Mouse (Mus musculus): Measurements from ENCODE around the gene Tspan18. TPM values are rescaled to one million over a fixed set of nuclear protein-coding genes. Genes with fewer than 3 reads are reported as not detected.

Tspan18 gene
- polyA plus RNA-seq, 1 experiment from 2014 or later, result 17.2 TPM

DNA sequence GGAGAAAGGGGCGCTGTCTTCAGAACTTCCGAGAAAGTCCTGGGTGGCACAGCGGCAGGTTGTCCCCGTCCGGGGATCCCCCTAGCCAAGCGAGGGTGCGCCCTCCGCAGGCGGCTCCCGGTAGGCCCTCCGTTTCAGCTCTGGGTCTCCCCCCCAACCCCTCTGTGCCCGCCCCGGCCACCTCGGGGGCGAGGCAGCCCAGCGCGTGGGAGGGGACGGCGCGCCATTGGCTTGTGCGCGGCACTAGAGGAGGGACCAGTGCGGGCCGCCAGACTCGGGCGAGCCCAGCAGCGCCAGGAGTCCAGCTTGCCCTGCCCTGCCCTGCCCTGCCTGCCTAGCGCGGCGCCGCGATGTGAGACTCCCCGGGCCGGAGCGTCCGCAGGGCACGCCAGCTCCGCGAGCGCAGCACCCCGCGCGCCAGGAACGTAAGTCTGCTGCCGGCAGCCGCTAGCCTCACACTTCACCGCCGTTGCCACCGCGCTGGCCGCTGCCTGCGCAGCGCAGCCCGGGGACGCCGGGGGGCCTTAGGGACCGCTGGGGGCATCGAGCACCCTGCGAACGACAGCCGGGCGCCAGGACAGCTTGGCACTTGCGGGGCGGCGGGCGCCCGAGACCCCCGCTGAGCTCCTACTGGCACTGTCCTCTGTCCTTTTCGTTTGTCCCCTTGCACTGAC, 146.8 kb downstream of the Tspan18 start, which contains the start of gene Trp53i11:
Gene Trp53i11 (plus strand): TSS at position 226 of the 674 bp plus-strand sequence.
- peak within 1 kb of the TSS; percentile 40; the same call in 1 of the 2 replicates for H3K27ac ChIP-seq

GRCm38 (mm10) chr2:93182859-93183258, 151.4 kb downstream of the Tspan18 start:
- H3K9ac ChIP-seq, result no peak overlapping the region
- ATAC-seq (ENCODE audit: low FRiP score, low read depth), result no peak
- no peaks in the 10 kb centered on the region for H3K9me3 ChIP-seq
- 66% methylated on average over 8 of the region's 11 CpGs for WGBS
- H3K4me3 ChIP-seq, result no peak overlapping the region
- no peak overlapping the region for H3K27ac ChIP-seq
- H3K36me3 ChIP-seq, result no peaks in the 10 kb centered on the region
- H3K4me2 ChIP-seq (replicated peaks), result no peak overlapping the region
- H3K27me3 ChIP-seq, result peaks cover 90% of the 10 kb centered on the region
- H3K4me1 ChIP-seq, result peaks cover 15% of the 10 kb centered on the region

More for the DNA sequence above, 146.8 kb downstream of the Tspan18 start, which contains the start of gene Trp53i11:
- no peaks in the 10 kb centered on the region for H3K9me3 ChIP-seq
- peaks cover 28% of the 10 kb centered on the region for H3K4me1 ChIP-seq
- WGBS, result under 1% methylated on average over 60 of the region's 69 CpGs
- peaks cover 54% of the 10 kb centered on the region for H3K27me3 ChIP-seq
- no peaks in the 10 kb centered on the region for H3K36me3 ChIP-seq
- peak; percentile 87 for ATAC-seq (ENCODE audit: low FRiP score, low read depth)
- H3K9ac ChIP-seq, result peak within 1 kb of the TSS; percentile 83
- peak within 1 kb of the TSS; percentile 69 for H3K4me3 ChIP-seq
- H3K4me2 ChIP-seq (replicated peaks), result peak within 1 kb of the TSS; percentile 100

DNA sequence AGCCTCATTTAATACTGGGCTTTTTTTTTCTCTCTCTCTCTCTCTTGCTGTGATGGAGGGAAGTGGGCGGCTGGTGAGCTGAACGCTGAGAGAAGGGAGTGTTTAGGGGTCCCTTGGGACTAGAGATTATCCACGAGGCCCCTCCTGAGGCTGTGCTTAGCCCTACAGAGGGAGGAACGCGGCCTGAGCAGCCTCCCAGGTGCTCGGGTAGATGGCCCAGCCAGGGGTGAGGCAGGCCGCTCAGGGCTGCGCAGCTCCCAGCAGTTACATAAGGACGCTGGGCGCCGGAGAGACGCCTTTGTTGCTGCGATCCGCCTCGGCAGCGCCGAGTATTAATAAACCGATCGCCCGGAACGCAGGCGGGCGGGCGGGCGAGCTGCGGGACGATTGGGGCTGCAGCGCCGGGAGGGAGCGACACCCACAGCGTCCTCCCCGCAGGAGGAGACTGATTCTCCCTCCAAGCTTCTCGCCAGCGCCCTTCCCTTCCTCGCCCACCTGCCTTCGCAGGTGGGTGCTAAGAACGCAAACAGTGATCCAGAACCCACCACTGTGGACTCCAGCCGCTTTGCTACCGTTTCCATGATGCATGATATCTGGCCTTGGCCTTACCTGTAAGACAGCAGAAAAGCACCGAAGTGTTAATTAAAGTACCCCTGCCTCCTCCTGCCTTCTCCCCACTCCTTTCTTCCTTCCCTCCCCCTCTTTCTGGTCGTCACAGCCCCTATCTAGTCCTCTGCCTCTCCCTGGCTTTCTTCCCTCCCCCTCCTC, 154.0 kb downstream of the Tspan18 start:
- Histone ChIP-seq H3K9me3 (no peaks in the 10 kb centered on the region), H3K4me3 (peak overlapping the region; percentile 35), H3K9ac (peak overlapping the region; percentile 68), H3K4me1 (peaks cover 36% of the 10 kb centered on the region), H3K27ac (no peak overlapping the region), H3K4me2 (replicated peaks) (peak overlapping the region; percentile 63), H3K27me3 (peaks cover 89% of the 10 kb centered on the region), H3K36me3 (no peaks in the 10 kb centered on the region)
- 1% methylated on average over 39 of the region's 41 CpGs for WGBS
- ATAC-seq (ENCODE audit: low FRiP score, low read depth), result no peak

DNA sequence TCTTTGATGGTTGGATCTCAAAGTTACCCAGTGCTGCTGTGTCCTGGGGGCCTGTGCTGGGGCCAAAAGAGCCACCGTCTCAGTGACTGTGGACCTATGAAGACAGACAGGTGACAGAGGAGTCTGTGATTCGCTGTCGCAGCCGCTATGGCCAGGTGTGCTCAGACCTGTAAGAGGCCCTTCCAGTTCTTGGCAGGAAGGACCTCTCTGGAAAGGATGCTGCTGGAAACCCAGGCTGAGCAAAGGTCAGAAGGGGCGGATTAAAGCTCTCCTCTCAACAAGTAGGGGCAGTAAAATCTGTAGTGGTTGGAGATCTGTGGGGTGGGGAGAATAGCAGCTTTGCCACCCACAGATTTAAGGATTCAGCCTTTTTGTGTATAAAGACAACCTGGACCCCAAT, 154.7 kb downstream of the Tspan18 start:
- Histone ChIP-seq H3K9ac (no peak overlapping the region), H3K4me2 (replicated peaks) (peak overlapping the region; percentile 63; the same call in 1 of the 2 replicates), H3K27me3 (peaks cover 84% of the 10 kb centered on the region), H3K4me1 (peaks cover 43% of the 10 kb centered on the region), H3K4me3 (no peak overlapping the region), H3K36me3 (no peaks in the 10 kb centered on the region), H3K9me3 (no peaks in the 10 kb centered on the region), H3K27ac (no peak overlapping the region)
- no peak for ATAC-seq (ENCODE audit: low FRiP score, low read depth)
- 49% methylated on average over 5 of the region's 5 CpGs for WGBS

DNA sequence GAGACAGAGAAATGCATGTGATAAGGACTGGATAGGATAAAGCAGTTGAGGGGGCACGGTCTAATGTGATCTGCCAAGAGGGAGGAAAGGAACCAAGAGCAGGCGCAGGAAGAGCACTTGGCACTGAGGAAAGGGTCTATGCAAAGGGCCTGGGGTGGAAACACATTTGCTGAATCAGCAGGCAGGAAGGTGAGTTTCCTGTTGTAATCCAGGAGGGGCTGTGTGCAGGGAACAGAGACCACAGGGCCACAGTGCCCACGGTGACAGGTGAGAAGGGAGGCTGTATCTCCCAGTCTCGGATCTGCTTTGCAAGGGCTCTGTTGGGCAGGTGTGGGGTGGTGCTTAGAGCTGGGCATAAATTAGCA, 156.0 kb downstream of the Tspan18 start:
- H3K4me2 ChIP-seq (replicated peaks), result no peak overlapping the region
- no peak overlapping the region for H3K27ac ChIP-seq
- no peak overlapping the region for H3K9ac ChIP-seq
- no peak for ATAC-seq (ENCODE audit: low FRiP score, low read depth)
- no peak overlapping the region for H3K4me3 ChIP-seq
- WGBS, result 83% methylated on average over 4 of the region's 4 CpGs
- no peaks in the 10 kb centered on the region for H3K36me3 ChIP-seq
- no peaks in the 10 kb centered on the region for H3K9me3 ChIP-seq
- H3K4me1 ChIP-seq, result peaks cover 50% of the 10 kb centered on the region
- peaks cover 81% of the 10 kb centered on the region for H3K27me3 ChIP-seq

DNA sequence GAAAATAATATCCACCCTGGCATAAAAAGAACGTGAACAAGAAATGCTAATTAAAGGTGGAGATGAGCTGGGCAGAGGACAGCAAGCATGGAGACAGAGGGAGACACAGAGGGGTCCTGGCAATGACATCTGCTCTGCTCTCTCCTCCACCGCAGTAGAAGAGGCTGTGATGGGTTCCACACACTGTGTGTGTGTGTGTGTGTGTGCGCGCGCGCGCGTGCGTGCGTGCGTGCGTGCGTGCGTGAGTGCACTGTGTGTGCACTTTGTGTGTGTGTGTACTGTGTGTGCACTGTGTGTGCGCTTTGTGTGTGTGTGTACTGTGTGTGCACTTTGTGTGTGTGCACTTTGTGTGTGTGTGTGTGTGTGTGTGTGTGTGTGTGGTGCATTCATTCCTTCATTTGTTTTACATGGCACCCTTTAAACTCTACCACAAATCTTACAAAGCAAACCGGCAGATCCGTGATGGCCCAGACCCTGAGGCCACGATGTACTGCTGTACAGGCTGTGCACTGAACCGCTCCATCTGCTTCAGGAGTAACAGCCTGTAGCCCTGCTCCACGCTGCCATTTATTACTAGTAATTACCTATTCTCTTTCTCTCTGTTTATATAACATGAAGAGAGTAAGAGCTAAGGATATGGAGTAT, 156.5 kb downstream of the Tspan18 start:
- Histone ChIP-seq H3K9ac (no peak overlapping the region), H3K4me1 (peaks cover 50% of the 10 kb centered on the region), H3K27ac (no peak overlapping the region), H3K9me3 (no peaks in the 10 kb centered on the region), H3K36me3 (no peaks in the 10 kb centered on the region), H3K4me2 (replicated peaks) (no peak overlapping the region), H3K27me3 (peaks cover 81% of the 10 kb centered on the region), H3K4me3 (no peak overlapping the region)
- ATAC-seq (ENCODE audit: low FRiP score, low read depth), result no peak
- 77% methylated on average over 20 of the region's 20 CpGs for WGBS

DNA sequence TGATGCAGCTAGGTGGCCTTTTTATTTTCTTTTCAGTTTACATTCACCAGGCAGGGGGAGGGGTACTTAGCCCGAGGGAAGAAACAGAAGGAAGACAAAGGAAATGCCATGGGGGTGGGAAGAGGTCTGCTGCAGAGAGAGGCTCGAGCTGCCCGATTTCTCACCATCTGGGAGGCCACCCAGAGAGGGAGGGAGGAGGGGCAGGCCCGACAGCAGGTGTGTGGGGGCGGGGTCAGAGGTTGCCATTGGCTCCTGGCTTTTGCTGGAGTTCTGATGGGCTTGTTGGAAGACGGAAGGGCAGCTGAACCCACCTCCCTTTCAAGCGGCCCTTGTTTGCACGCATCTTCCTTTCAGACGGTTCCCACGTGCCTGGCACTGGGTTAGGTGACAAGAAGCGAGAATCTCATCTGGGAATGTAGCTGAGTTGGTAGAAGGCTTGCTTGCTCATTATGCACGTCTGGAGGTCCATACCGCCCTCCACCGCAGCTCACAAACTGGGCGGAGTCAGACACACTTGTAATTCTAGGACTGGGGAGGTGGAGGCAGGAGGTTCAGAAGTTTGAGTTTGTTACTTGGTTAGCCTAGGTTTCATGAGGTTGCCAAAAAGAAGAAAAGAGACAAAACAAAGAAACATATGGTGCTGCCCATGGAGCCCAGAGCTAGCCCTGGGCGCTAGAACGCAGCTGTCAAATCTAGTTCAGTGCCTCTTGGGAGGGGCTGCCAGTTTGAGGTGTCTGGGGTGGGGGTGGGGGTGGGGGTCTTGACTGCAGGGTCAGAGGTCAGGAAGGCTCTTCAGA, 157.2 kb downstream of the Tspan18 start:
- no peak; the same call in 1 of the 2 replicates for ATAC-seq (ENCODE audit: low FRiP score, low read depth)
- no peak overlapping the region for H3K9ac ChIP-seq
- peak overlapping the region; percentile 43 for H3K4me2 ChIP-seq (replicated peaks)
- H3K4me1 ChIP-seq, result peaks cover 50% of the 10 kb centered on the region
- H3K27ac ChIP-seq, result no peak overlapping the region
- no peaks in the 10 kb centered on the region for H3K36me3 ChIP-seq
- no peak overlapping the region for H3K4me3 ChIP-seq
- no peaks in the 10 kb centered on the region for H3K9me3 ChIP-seq
- H3K27me3 ChIP-seq, result peaks cover 81% of the 10 kb centered on the region
- 1% methylated on average over 17 of the region's 17 CpGs for WGBS

- Histone ChIP-seq H3K36me3 (no peaks in the 10 kb centered on the region), H3K4me3 (no peak overlapping the region), H3K9me3 (no peaks in the 10 kb centered on the region), H3K27me3 (peaks cover 80% of the 10 kb centered on the region), H3K27ac (no peak overlapping the region), H3K9ac (no peak overlapping the region), H3K4me1 (peaks cover 50% of the 10 kb centered on the region), H3K4me2 (replicated peaks) (peak overlapping the region; percentile 43)
- WGBS, result 22% methylated on average over 4 of the region's 4 CpGs
- no peak for ATAC-seq (ENCODE audit: low FRiP score, low read depth)
These were observed 158.0 kb downstream of the Tspan18 start for GRCm38 (mm10) chr2:93176193-93176798.

DNA sequence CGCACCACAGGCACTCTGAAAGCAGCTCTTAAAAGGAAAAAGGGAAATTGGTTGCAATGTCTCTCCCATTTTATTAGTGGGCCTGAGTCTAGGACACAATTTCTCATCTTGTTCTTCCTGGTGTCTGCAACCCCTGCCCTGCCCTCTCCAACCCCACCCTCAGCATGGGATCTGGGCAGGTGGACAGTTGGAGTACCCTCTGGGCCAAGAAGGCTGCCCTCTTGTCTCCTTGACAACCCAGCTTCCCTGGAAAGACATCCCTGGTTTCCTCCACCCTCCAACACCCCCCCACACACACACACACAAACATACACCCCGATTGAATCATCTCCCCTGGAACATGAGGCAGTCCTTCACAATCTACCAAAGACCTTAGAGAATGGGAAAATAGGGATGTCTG, 158.6 kb downstream of the Tspan18 start:
- H3K27me3 ChIP-seq, result peaks cover 81% of the 10 kb centered on the region
- no peak for ATAC-seq (ENCODE audit: low FRiP score, low read depth)
- no peaks in the 10 kb centered on the region for H3K9me3 ChIP-seq
- H3K4me1 ChIP-seq, result peaks cover 50% of the 10 kb centered on the region
- no peaks in the 10 kb centered on the region for H3K36me3 ChIP-seq
- H3K9ac ChIP-seq, result no peak overlapping the region
- no peak overlapping the region for H3K27ac ChIP-seq
- WGBS, result 43% methylated on average over 2 of the region's 2 CpGs
- no peak overlapping the region for H3K4me3 ChIP-seq
- no peak overlapping the region for H3K4me2 ChIP-seq (replicated peaks)

DNA sequence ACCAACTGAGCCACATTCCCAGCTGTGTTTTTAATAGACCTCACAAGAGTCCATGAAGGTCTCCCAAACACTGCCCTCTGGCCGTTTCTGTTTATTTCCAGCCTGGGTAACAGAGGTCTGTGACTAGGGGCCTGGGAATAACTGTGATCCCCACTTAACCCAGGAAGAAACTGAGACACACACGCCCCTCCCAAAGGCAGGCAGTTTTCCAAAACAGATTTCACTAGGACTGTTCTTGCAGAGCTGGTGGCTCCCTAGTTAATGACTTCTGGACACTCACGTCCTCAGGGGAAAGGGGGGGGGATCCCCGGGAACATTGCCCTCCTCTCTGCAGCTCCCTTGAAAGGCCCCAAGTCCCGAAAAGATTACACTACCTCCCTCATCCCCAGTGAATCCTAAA, 159.0 kb downstream of the Tspan18 start:
- H3K27me3 ChIP-seq, result peaks cover 81% of the 10 kb centered on the region
- H3K9ac ChIP-seq, result no peak overlapping the region
- 0 out of 2 replicates have a peak, but pooled peaks have one; percentile 6 for ATAC-seq (ENCODE audit: low FRiP score, low read depth)
- no peaks in the 10 kb centered on the region for H3K36me3 ChIP-seq
- no peaks in the 10 kb centered on the region for H3K9me3 ChIP-seq
- no peak overlapping the region for H3K27ac ChIP-seq
- 8% methylated on average over 5 of the region's 5 CpGs for WGBS
- peaks cover 46% of the 10 kb centered on the region for H3K4me1 ChIP-seq
- H3K4me3 ChIP-seq, result no peak overlapping the region
- H3K4me2 ChIP-seq (replicated peaks), result no peak overlapping the region

GRCm38 (mm10) chr2:93174159-93174558, 160.1 kb downstream of the Tspan18 start:
- no peaks in the 10 kb centered on the region for H3K36me3 ChIP-seq
- peak; percentile 55; the same call in 1 of the 2 replicates for ATAC-seq (ENCODE audit: low FRiP score, low read depth)
- H3K4me2 ChIP-seq (replicated peaks), result no peak overlapping the region
- H3K27me3 ChIP-seq, result peaks cover 78% of the 10 kb centered on the region
- 32% methylated on average over 5 of the region's 5 CpGs for WGBS
- 0 out of 2 replicates have a peak overlapping the region, but pooled peaks have one; percentile 8 for H3K9ac ChIP-seq
- H3K9me3 ChIP-seq, result no peaks in the 10 kb centered on the region
- H3K4me3 ChIP-seq, result no peak overlapping the region
- no peak overlapping the region for H3K27ac ChIP-seq
- H3K4me1 ChIP-seq, result peaks cover 39% of the 10 kb centered on the region

Measured in limb, embryonic 13.5 days (tissue).